Mouse (Mus musculus) inflammation-experienced regulatory T-cells (primary cell): ENCODE results near the gene Tomt. TPM values are rescaled to one million over a fixed set of nuclear protein-coding genes. Genes with fewer than 3 reads are reported as not detected.

Experiments used
- polyA plus RNA-seq, 2 experiments: library from polyadenylated mRNA; unstranded; fragments of 100-300 nt; shearing (Covaris generic); gene quantifications; one replicate each; pipeline ENCODE4 v1.2.1; 2017

Tomt gene
- under 1 TPM; 0.18 to 0.76 TPM for polyA plus RNA-seq

DNA sequence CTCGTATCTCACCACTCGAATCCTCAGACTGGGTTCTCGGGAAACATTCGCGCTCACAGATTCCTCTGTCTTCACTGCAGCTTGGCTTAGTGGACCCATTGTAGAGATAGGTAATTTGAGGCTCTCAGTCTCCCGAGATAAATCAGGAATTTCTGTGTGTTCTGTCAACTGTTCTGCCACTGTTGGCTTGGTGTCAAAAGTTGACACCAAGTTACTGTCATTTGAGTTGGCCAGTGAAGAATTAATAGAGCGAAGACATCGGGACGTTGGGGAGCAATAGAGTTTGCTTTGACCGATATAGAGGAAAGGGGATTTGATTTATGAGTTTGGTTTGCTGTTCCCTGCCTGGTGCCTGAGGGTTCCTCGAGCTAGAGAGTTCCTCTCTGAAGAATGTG, at the start of gene Tomt:
Gene Tomt (minus strand): TSS at position 73 of the 395 bp plus-strand sequence.

DNA sequence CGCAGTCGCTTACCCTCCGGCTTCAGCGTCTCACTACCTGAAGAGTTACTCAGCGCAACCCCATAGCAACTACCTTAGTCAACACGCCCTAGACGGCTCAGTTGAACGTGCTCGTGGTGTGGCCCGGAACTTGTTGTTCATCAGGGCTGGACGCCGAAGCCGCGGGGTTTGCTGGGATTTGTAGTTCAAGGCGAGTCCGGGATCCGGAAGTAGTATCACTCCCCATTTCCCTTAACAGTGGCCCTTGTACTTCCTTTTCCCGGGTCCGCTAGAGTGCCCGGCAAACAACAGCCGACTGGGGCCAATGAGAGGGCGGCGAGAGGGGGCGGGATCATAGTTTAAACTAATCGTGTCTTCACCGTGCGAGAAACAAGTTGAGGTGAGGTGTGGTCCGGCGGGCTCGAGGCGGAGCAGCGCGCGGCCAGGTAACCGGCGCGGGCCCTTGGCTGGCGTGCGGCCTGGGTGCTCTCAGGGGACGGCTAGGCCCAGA, 27.6 kb upstream of the Tomt start, which contains the start of the genes Lrrc51 and Numa1:
Gene Lrrc51 (minus strand): TSS at position 145 of the 490 bp plus-strand sequence.
Gene Numa1 (plus strand): TSS at position 361 of the 490 bp plus-strand sequence.

GRCm38 (mm10) chr7:101905561-101906286, 435 bp downstream of the Tomt start, which contains the start of gene Lamtor1:
Lamtor1 (plus strand) TSS chr7:101905904.

DNA sequence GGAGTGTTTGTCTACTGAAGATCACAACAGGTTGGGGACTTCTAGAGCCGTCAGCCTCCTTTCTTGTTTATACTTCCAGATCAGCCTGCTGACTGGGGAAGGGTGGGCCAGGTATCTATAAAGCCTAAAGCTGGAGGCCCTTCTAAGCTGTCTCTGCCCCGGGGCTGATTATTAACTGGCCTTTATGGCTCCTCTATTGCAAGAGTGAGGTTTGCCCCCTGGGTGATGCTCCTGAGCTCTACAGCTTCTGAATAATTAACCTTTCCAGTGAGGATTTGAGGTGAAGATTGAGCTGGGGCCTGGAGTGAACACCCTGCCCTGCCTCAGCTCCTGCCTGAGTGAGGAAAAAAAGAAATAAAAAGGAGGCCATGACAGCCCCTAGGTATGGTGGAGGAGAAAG, 35.5 kb downstream of the Tomt start, which contains the start of gene Folr1:
Gene Folr1 (minus strand): TSS at position 160 of the 400 bp plus-strand sequence.

GRCm38 (mm10) chr7:101863415-101863814, 42.7 kb downstream of the Tomt start, which contains the start of gene Anapc15:
Anapc15 (plus strand) TSS chr7:101863715.

GRCm38 (mm10) chr7:101857094-101857493, 49.1 kb downstream of the Tomt start, which contains the start of gene Folr2:
Folr2 (minus strand) TSS chr7:101857194.

Other genes starting within 250 kb of the Tomt start
- gene Clpb, start 242.7 kb downstream of the Tomt start, polyA plus RNA-seq: 10 to 100 TPM; 20.4 to 23.3 TPM
- not detected for gene Phox2a, start 88.0 kb downstream of the Tomt start, polyA plus RNA-seq
- gene Inppl1, start 68.1 kb downstream of the Tomt start, polyA plus RNA-seq: 10 to 100 TPM in 1 of 2 experiments, 1 to 10 TPM in 1; 9.8 to 13.9 TPM
- gene Folr2, start 49.2 kb downstream of the Tomt start, polyA plus RNA-seq: not detected
- 10 to 100 TPM; 32.1 to 42.4 TPM for gene Anapc15, start 42.6 kb downstream of the Tomt start, polyA plus RNA-seq
- gene Folr1, start 35.6 kb downstream of the Tomt start, polyA plus RNA-seq: 1 to 10 TPM in 1 of 2 experiments, under 1 TPM in 1; 0.60 to 3.7 TPM
- 100 to 1,000 TPM; 113 to 148 TPM for gene Lamtor1, start 455 bp downstream of the Tomt start, polyA plus RNA-seq
- 1 to 10 TPM; 1.5 to 5.2 TPM for gene Lrrc51, start 27.5 kb upstream of the Tomt start, polyA plus RNA-seq
- gene Numa1, start 27.8 kb upstream of the Tomt start, polyA plus RNA-seq: 100 to 1,000 TPM; 142 to 171 TPM
- 1 to 10 TPM; 6.1 to 7.1 TPM for gene Il18bp, start 112.3 kb upstream of the Tomt start, polyA plus RNA-seq
- gene Rnf121, start 159.1 kb upstream of the Tomt start, polyA plus RNA-seq: 10 to 100 TPM; 15.5 to 24.8 TPM
- 10 to 100 TPM; 21.7 to 32.6 TPM for gene Xndc1, start 159.2 kb upstream of the Tomt start, polyA plus RNA-seq
- gene Xntrpc, start 159.4 kb upstream of the Tomt start, polyA plus RNA-seq: 1 to 10 TPM; 1.1 to 1.4 TPM
- not detected for gene Trpc2, start 176.8 kb upstream of the Tomt start, polyA plus RNA-seq
- under 1 TPM; 0.24 to 0.78 TPM for gene Art1, start 195.4 kb upstream of the Tomt start, polyA plus RNA-seq
- 1 to 10 TPM; 1.3 to 5.0 TPM for gene Art5, start 203.1 kb upstream of the Tomt start, polyA plus RNA-seq
- under 1 TPM; 0.27 to 0.29 TPM for gene Chrna10, start 210.5 kb upstream of the Tomt start, polyA plus RNA-seq